Mouse (Mus musculus): Measurements from ENCODE around the gene Lsamp. TPM values are rescaled to one million over a fixed set of nuclear protein-coding genes. Genes with fewer than 3 reads are reported as not detected.

The Lsamp gene
- total and polyA plus RNA-seq, 3 experiments = not detected

GRCm38 (mm10) chr16:41917057-41917821, 1933.1 kb downstream of the Lsamp start:
- H3K36me3 ChIP-seq (replicated peaks in 1 of 2; ENCODE audit: control insufficient read depth in 1 of 2, insufficient read depth in 1 of 2, low read length in 1 of 2) = no peaks in the 10 kb centered on the region
- dilution Hi-C loops (cut with MboI; ENCODE audit: extremely low pct_ligation_motif_present, extremely low pct_unique_long_range_greater_than_20kb, low sequenced_read_pairs) (no loop called here), in situ Hi-C loops (cut with MboI; ENCODE audit: low pct_ligation_motif_present, low pct_unique_long_range_greater_than_20kb, low sequenced_read_pairs) (no loop called here)

GRCm38 (mm10) chr16:41929546-41929945, 1945.4 kb downstream of the Lsamp start:
- H3K9ac ChIP-seq (ENCODE audit: insufficient read depth, low read depth) = no peak overlapping the region
- peaks cover 54% of the 10 kb centered on the region for H3K9me3 ChIP-seq (replicated peaks; ENCODE audit: low read length)
- no peaks in the 10 kb centered on the region for H3K36me3 ChIP-seq (replicated peaks in 1 of 2; ENCODE audit: control insufficient read depth in 1 of 2, insufficient read depth in 1 of 2, low read length in 1 of 2)
- no peak overlapping the region for H3K4me3 ChIP-seq (replicated peaks in 1 of 3; ENCODE audit: low read depth in 2 of 3, low read length in 2 of 3, poor library complexity in 1 of 3)
- no peak for TF ChIP-seq USF2 (conservative IDR thresholded peaks at IDR 0.05; ENCODE audit: low read depth, low read length)
- TF ChIP-seq MXI1 (IDR thresholded peaks at IDR 0.05; ENCODE audit: low read depth, low read length) = no peak
- TF ChIP-seq BHLHE40 (IDR thresholded peaks at IDR 0.05; ENCODE audit: low read depth, low read length) = no peak
- TF ChIP-seq USF1 (IDR thresholded peaks at IDR 0.05; ENCODE audit: low read depth, low read length) = no peak
- no peak for TF ChIP-seq CTCF (conservative IDR thresholded peaks at IDR 0.05 in 1 of 2, IDR thresholded peaks at IDR 0.05 in 1 of 2; ENCODE audit: low read depth in 2 of 2, low read length in 2 of 2)
- no peak for TF ChIP-seq ZMIZ1 (IDR thresholded peaks at IDR 0.05; ENCODE audit: low read depth, low read length)
- no peak for TF ChIP-seq MAX (IDR thresholded peaks at IDR 0.05; ENCODE audit: low read length)
- TF ChIP-seq ETS1 (conservative IDR thresholded peaks at IDR 0.05; ENCODE audit: low read depth, low read length) = no peak
- no peak for TF ChIP-seq RAD21 (IDR thresholded peaks at IDR 0.05; ENCODE audit: low read depth, low read length)
- TF ChIP-seq KAT2A (IDR thresholded peaks at IDR 0.05; ENCODE audit: insufficient replicate concordance, low read length) = no peak
- no peak for TF ChIP-seq TCF12 (IDR thresholded peaks at IDR 0.05; ENCODE audit: low read depth, low read length)
- no peak for TF ChIP-seq ELF1 (IDR thresholded peaks at IDR 0.05; ENCODE audit: low read depth, low read length)
- TF ChIP-seq ZC3H11A (IDR thresholded peaks at IDR 0.05; ENCODE audit: low read depth, low read length) = no peak
- TF ChIP-seq MAFK (IDR thresholded peaks at IDR 0.05; ENCODE audit: insufficient replicate concordance, low read length) = no peak
- TF ChIP-seq EP300 (IDR thresholded peaks at IDR 0.05; ENCODE audit: low read length) = no peak
- TF ChIP-seq IRF4 (IDR thresholded peaks at IDR 0.05; ENCODE audit: low read depth, low read length) = no peak
- TF ChIP-seq MEF2A (IDR thresholded peaks at IDR 0.05; ENCODE audit: borderline replicate concordance, low read depth, low read length) = no peak
- no peaks in the 10 kb centered on the region for H3K27me3 ChIP-seq (replicated peaks)
- no peak for DNase-seq (ENCODE audit: extremely low read depth)
- H3K27ac ChIP-seq (ENCODE audit: insufficient read depth, low read depth) = no peak overlapping the region
- no peak overlapping the region for H3K4me2 ChIP-seq (ENCODE audit: insufficient read depth, low read depth, poor library complexity, severe bottlenecking)
- dilution Hi-C loops (cut with MboI; ENCODE audit: extremely low pct_ligation_motif_present, extremely low pct_unique_long_range_greater_than_20kb, low sequenced_read_pairs) = no loop called here
- H3K79me2 ChIP-seq (replicated peaks; ENCODE audit: control insufficient read depth, extremely low read depth, insufficient read depth, poor library complexity, severe bottlenecking) = no peaks in the 10 kb centered on the region
- no peaks in the 10 kb centered on the region for H3K4me1 ChIP-seq (ENCODE audit: control insufficient read depth in 1 of 2, insufficient read depth in 2 of 2)
- in situ Hi-C loops (cut with MboI; ENCODE audit: low pct_ligation_motif_present, low pct_unique_long_range_greater_than_20kb, low sequenced_read_pairs) = no loop called here

More at GRCm38 (mm10) chr16:41917057-41917821, 1933.1 kb downstream of the Lsamp start:
- Histone ChIP-seq H3K9ac (ENCODE audit: insufficient read depth, low read depth) (no peak overlapping the region), H3K4me3 (replicated peaks in 1 of 3; ENCODE audit: low read depth in 2 of 3, low read length in 2 of 3, poor library complexity in 1 of 3) (no peak overlapping the region), H3K27ac (ENCODE audit: insufficient read depth, low read depth) (no peak overlapping the region), H3K4me1 (ENCODE audit: control insufficient read depth in 1 of 2, insufficient read depth in 2 of 2) (no peaks in the 10 kb centered on the region), H3K4me2 (ENCODE audit: insufficient read depth, low read depth, poor library complexity, severe bottlenecking) (no peak overlapping the region), H3K79me2 (replicated peaks; ENCODE audit: control insufficient read depth, extremely low read depth, insufficient read depth, poor library complexity, severe bottlenecking) (no peaks in the 10 kb centered on the region), H3K27me3 (replicated peaks) (no peaks in the 10 kb centered on the region), H3K9me3 (replicated peaks; ENCODE audit: low read length) (peaks cover 61% of the 10 kb centered on the region)
- DNase-seq (ENCODE audit: extremely low read depth) = no peak
- TF ChIP-seq MAX (IDR thresholded peaks at IDR 0.05; ENCODE audit: low read length) (no peak), SIN3A (IDR thresholded peaks at IDR 0.05; ENCODE audit: low read length) (no peak), RCOR1 (conservative IDR thresholded peaks at IDR 0.05; ENCODE audit: low read depth, low read length) (no peak), POLR2AphosphoS2 (IDR thresholded peaks at IDR 0.05; ENCODE audit: low read depth, low read length) (no peak), USF2 (conservative IDR thresholded peaks at IDR 0.05; ENCODE audit: low read depth, low read length) (no peak), PAX5 (IDR thresholded peaks at IDR 0.05; ENCODE audit: low read length) (no peak), BHLHE40 (IDR thresholded peaks at IDR 0.05; ENCODE audit: low read depth, low read length) (no peak), POLR2A (IDR thresholded peaks at IDR 0.05; ENCODE audit: low read depth, low read length) (no peak), ELF1 (IDR thresholded peaks at IDR 0.05; ENCODE audit: low read depth, low read length) (no peak), MAFK (IDR thresholded peaks at IDR 0.05; ENCODE audit: insufficient replicate concordance, low read length) (no peak), ZC3H11A (IDR thresholded peaks at IDR 0.05; ENCODE audit: low read depth, low read length) (no peak), MAZ (IDR thresholded peaks at IDR 0.05; ENCODE audit: low read depth, low read length) (no peak), JUND (conservative IDR thresholded peaks at IDR 0.05; ENCODE audit: low read depth, low read length) (no peak), EP300 (IDR thresholded peaks at IDR 0.05; ENCODE audit: low read length) (no peak), RAD21 (IDR thresholded peaks at IDR 0.05; ENCODE audit: low read depth, low read length) (no peak), NELFE (IDR thresholded peaks at IDR 0.05; ENCODE audit: low read depth, low read length) (no peak)
